Mouse (Mus musculus) kidney, adult 8-10 months (tissue): Measurements from ENCODE around the gene Qtrt2.

Source experiments
- DNase-seq, 2 experiments: peaks; one replicate each; pipeline ENCODE4 v3.0.0; 2022

Gene Qtrt2

GRCm38 (mm10) chr16:43922630-43923029 is 4.0 kb downstream of the Qtrt2 start:
- DNase-seq, result no peak

DNA sequence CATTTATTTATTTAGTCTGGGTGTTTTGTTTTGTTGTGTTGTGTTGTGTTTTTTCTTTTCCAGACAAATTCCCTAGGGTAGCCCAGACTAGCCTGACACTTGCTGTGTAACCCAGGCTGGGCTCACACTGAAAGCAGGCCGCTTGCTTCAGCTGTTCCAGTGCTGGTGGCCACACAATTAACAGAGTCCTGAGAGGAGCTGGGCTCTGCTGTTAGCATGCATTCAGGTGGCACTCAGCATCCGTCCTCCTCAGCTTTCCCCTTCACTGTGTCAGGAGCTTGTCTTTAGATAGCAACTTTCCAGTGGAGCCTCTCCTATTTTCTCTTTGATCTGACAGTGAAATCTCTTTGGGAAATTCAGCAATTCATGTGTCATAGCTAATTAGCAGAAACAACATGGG is 4.6 kb downstream of the Qtrt2 start:
- no peak for DNase-seq

DNA sequence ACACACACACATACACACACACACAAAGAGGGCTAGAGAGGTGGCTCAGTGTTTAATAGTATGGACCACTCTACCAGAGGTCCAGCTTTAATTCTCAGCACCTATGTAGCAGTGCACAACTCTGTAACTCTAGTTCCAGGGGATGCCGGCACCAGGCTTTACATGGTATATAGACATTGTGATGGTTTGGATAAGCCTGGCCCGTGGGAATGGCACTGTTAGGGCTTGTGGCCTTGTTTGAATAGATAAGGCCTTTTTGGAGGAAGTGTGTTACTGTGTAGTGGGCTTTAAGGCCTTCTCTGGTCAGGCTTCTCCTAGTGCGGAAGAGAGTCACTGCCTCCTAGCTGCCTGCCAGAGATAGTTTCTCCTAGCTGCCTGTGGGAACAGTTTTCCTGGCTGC is 7.7 kb downstream of the Qtrt2 start:
- no peak for DNase-seq

GRCm38 (mm10) chr16:43908881-43909280 is 17.7 kb downstream of the Qtrt2 start:
- no peak for DNase-seq

DNA sequence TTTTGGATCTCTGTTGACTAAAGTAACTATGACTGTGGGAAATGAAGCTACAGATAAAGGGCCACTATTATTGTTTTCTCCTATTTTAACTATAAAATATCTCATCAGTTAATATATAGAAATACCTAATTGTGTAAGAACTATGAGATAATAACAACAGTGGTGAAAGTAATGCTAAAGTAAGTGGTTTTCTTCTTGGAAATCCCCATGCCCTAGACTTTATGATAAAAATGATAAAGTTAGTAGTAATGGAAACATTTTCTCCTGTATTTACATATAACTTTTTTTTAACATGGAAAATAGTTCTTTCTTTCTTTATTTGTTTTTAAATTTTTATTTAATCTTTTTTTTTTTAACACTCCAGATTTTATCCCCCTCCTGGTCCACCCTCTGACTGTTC is 26.0 kb downstream of the Qtrt2 start:
- DNase-seq, result no peak

DNA sequence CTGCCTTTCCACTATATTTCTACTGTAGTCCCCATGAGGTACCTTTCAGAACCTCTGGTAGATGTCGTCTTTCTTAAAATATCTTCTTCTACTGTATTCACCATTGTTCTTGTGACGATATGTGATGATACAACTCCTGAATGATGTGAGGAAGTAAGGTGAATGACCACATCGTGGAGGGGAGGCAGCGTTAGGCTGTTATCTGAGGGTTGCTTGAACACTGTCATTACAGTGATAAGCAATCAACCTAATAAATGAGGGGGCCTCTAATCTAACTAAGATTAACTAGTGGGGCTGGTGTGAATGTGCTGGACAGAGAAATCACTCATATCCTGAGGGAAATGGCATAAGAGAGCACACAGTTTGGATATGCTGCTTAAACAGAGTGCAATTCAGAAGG is 26.5 kb downstream of the Qtrt2 start:
- no peak for DNase-seq

DNA sequence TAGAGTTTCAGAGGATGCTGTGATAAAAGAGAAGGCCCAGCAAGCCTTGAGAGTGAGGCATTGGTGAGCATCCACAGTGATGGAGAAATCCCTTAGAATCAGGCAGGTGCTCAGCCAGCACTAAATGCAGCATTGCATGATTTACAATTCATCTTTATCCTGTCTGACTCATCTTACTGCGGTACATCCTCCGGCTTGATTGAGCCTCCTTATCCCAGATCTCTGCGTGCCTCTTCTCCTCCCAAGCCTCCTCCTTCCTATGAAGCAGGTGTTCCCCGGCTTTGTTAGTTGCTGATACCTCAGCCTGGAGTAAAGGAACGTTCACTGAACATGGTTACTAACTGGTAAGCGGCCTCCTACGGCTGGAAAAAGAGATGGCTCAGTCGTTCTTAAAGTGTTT is 32.1 kb downstream of the Qtrt2 start:
- DNase-seq, result no peak

DNA sequence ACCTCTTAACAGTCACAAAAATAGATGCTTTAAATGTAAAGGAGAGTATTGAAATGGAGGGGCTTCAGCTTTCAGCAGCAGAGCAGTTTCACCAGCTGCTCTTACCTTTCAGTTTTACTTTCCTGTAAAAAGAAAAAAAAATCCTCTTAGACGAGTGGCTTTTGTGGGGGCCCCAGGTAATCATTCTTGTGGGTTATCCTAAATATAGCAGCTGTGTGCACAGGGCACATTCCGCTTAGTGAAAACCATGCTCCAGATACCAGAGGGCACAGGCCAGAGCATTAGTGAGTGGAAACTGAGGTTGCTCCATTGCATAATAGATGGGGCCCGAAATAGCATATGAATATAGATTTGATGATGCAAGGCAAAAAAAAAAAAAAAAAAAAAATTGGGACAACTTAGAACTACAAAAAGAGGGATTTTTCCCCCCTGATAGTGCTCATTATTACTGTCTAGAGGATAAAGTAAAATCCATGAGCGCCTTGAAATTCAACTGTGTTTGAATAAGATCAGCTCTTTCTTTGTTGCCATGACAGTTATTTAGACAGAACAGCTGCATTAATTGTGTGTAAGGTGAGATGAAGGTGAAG is 35.8 kb downstream of the Qtrt2 start:
- DNase-seq, result no peak

DNA sequence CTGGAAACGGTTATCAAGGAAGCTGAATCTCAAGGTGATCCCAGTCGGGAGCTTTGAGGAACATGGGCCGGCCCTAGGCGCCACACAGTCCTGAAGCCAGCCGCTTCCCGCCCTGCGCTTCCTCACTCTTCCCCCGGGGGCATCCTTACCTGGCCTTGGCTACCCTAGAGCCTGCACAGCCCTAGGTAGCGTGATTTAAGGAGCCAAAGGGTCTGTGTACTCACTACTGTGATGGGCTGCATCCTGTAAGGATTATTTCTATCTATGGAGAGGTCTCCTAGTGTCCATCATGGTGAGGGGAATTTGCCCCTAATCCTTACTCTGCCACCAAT is 36.6 kb downstream of the Qtrt2 start:
- DNase-seq, result no peak

GRCm38 (mm10) chr16:43889208-43890004 is 37.2 kb downstream of the Qtrt2 start, which contains the start of gene Ccdc191:
Ccdc191 (plus strand) TSS chr16:43889800.
- DNase-seq, result peak; percentile 100

DNA sequence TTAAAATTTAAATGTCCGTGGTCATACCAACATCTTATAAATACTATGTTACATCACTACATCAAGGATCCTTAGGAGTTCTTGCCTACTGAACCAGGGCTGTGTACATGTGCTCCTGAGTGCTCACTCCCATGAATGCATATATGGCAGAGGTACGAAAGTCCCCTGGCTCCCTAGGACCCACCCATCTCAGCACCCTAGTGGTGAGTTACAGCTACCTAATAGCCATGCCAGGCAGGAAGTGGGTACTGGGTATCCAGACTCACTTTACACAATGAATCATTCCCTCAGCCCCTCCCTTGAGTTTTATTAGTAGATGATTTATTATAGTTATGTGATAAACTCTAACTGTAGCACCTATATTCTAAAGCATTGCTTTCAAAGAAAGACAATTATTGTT is 44.3 kb downstream of the Qtrt2 start:
- DNase-seq, result no peak

DNA sequence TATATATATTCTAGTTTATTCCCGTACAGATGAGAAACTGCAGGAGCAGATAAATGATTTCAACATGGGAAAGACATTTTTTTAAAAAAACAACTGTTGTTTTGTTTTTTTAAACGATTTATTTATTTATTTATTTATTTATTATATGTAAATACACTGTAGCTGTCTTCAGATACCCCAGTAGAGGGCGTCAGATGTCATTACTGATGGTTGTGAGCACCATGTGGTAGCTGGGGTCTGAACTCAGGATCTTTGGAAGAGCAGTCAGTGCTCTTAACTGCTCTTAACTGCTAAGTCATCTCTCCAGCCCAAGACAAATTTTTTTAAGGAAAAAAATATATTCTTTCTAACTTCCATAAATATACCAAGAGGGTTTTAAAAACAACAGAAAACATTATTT is 45.0 kb downstream of the Qtrt2 start:
- no peak for DNase-seq

DNA sequence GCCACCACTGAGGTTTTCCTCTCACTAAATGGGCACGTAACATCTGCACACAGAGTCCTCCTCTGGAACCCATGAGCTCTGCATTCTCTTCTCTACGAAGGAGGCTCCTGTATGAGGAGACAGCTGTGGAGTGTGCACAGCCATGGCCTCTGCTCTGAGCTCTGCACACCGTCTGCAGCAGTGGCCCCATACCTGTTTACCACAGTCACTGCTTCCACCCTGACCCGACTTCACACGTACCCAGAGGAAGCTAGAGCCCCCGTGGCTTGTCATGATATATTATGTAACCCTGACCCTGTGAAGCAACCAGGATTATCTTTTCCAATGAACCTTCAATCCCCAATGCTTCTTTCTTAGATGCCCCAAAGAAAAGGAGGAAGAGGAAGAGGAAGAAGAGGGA is 46.8 kb downstream of the Qtrt2 start:
- DNase-seq, result no peak

- DNase-seq, result no peak
Measured at GRCm38 (mm10) chr16:43871419-43871818, 55.2 kb downstream of the Qtrt2 start.

DNA sequence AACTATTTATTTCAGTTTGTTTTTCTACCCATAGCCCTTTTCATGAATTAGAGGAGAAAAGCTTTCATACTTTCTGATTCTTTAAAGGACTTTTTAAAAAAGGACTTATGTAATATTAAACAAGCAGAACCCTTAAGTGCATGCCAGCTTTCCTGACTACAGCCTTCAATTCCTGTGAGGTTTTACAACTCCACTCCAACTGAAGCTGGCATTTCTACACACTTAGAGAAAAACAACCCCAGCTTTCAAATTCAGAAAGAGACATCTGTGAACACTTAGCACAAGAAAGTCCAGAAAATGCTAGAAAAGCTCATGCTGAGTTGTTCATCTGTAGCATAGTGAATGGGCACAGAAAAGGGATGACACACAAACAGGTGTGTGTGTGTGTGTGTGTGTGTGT is 56.8 kb downstream of the Qtrt2 start:
- no peak for DNase-seq

GRCm38 (mm10) chr16:43860624-43861023 is 66.0 kb downstream of the Qtrt2 start:
- no peak for DNase-seq

- DNase-seq, result no peak
Measured at GRCm38 (mm10) chr16:43858941-43859476, 67.6 kb downstream of the Qtrt2 start.

- no peak for DNase-seq
Measured at GRCm38 (mm10) chr16:43849839-43850238, 76.8 kb downstream of the Qtrt2 start.

GRCm38 (mm10) chr16:43841236-43841635 is 85.4 kb downstream of the Qtrt2 start:
- no peak for DNase-seq

DNA sequence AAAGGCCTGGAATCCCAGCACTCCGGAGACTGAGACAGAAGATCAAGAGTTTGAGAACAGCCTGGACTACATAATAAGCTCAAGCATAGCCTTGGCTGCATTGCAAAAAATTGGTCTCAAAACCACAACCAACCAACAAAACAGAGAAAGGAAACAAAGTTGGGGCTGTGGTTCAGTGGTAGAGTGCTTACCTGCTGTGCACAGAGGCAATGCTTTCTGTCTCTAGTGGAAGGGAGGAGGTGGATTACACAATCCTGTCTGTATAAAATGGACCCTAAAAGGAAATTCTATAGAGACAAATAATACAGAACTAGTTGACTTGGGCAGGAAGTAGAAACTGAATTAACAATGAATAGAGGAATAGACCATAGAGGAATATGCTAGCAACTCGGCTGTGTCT is 94.7 kb downstream of the Qtrt2 start:
- DNase-seq, result no peak

DNA sequence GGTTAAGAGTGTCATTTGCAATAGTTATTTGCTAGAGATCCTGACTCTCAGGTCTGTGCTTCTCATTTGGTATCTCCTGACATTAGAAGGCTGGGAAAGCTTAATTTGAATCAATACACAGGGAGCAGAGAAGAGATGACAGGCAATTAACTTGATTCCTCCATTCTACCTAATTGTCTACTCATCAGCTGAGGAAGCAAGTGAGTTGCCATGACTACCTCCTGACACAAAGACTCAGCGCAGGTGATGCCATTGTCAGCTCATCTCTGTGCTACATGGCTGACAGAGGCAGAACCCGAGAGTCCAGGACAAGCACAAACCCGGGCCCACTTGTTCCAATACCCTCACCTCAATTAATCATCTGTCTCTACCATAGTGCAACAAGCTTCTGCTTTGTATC is 99.1 kb downstream of the Qtrt2 start:
- DNase-seq, result no peak

GRCm38 (mm10) chr16:43818404-43818803 is 108.2 kb downstream of the Qtrt2 start:
- DNase-seq, result no peak

- DNase-seq, result no peak
Measured at GRCm38 (mm10) chr16:43816321-43816720, 110.3 kb downstream of the Qtrt2 start.

GRCm38 (mm10) chr16:43814644-43815043 is 112.0 kb downstream of the Qtrt2 start:
- no peak for DNase-seq
